Mouse (Mus musculus): Measurements from ENCODE around the gene Vmn1r104. TPM values are rescaled to one million over a fixed set of nuclear protein-coding genes. Genes with fewer than 3 reads are reported as not detected.
"Not testable (repeated sequence)": the region's sequence is repeated elsewhere in the genome, so short reads cannot be mapped to it uniquely, and the experiment has no call there.

Gene Vmn1r104
- polyA plus RNA-seq (2016; fragmentation: Nextera tagmentation; extraction: Ambion mirVana), result not detected in 2 replicates

GRCm38 (mm10) chr7:20533537-20533936, at the start of gene Vmn1r104:
Gene Vmn1r104 (plus strand): TSS chr7:20533837.
- WGBS, result no CpG with 5 or more reads among the region's 3 CpGs
- H3K27me3 ChIP-seq (ENCODE audit: low read depth, poor library complexity, severe bottlenecking); H3K4me1 ChIP-seq; H3K4me3 ChIP-seq; H3K36me3 ChIP-seq; DNase-seq (ENCODE audit: low spot score); H3K27ac ChIP-seq; H3K9me3 ChIP-seq (replicated peaks): not testable (repeated sequence)

- WGBS, result no CpG with 5 or more reads among the region's 3 CpGs
- DNase-seq (ENCODE audit: low spot score); H3K4me3 ChIP-seq; H3K4me1 ChIP-seq; H3K9me3 ChIP-seq (replicated peaks); H3K27me3 ChIP-seq (ENCODE audit: low read depth, poor library complexity, severe bottlenecking); H3K36me3 ChIP-seq; H3K27ac ChIP-seq: not testable (repeated sequence)
Observed at GRCm38 (mm10) chr7:20510434-20510833, 23.2 kb upstream of the Vmn1r104 start, which contains the start of gene Vmn1r103. Gene Vmn1r103 (minus strand): TSS chr7:20510534.

DNA sequence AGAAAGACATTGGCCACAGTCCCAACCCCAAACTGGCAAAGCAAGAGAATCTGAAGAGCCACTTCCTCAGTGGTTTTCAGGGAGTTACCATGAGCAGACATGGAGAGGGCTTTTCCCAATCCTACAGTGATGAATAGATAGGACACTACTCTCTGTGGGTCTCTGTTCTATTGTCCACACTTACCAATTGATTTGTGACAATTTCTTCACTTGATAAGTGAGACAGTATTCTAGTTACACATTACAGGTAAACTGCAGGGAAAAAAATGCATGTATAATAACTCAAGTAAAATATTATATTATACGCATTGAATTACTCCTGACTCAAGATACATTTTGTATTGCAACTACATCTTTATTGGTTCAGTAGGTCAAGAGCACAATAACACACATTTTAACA, 12.0 kb downstream of the Vmn1r104 start, which contains the start of gene Gm5726:
Gene Gm5726, minus strand, starts transcription at position 101 of the 400 bp plus-strand sequence.
- H3K4me1 ChIP-seq; H3K27me3 ChIP-seq (ENCODE audit: low read depth, poor library complexity, severe bottlenecking); H3K9me3 ChIP-seq (replicated peaks); H3K27ac ChIP-seq; DNase-seq (ENCODE audit: low spot score); H3K4me3 ChIP-seq; H3K36me3 ChIP-seq: not testable (repeated sequence)
- WGBS, result no CpG with 5 or more reads among the region's 1 CpGs

GRCm38 (mm10) chr7:20576141-20576540, 42.5 kb downstream of the Vmn1r104 start, which contains the start of gene Gm4141:
Gene Gm4141 (minus strand): TSS chr7:20576241.
- not testable (repeated sequence) for H3K27ac ChIP-seq; H3K4me3 ChIP-seq; H3K36me3 ChIP-seq; H3K27me3 ChIP-seq (ENCODE audit: low read depth, poor library complexity, severe bottlenecking); H3K4me1 ChIP-seq; H3K9me3 ChIP-seq (replicated peaks); DNase-seq (ENCODE audit: low spot score)
- WGBS, result no CpG with 5 or more reads among the region's 3 CpGs

Other genes with a start within 250 kb of the Vmn1r104 start
- gene Gm4133, start 199.8 kb upstream of the Vmn1r104 start, polyA plus RNA-seq (2016; fragmentation: Nextera tagmentation; extraction: Ambion mirVana), result not detected in 2 replicates
- gene Gm5728, start 158.4 kb upstream of the Vmn1r104 start, polyA plus RNA-seq (2016; fragmentation: Nextera tagmentation; extraction: Ambion mirVana), result not detected in 2 replicates
- gene Vmn1r100, start 115.9 kb upstream of the Vmn1r104 start, polyA plus RNA-seq (2016; fragmentation: Nextera tagmentation; extraction: Ambion mirVana), result not detected in 2 replicates
- gene Vmn1r101, start 91.2 kb upstream of the Vmn1r104 start, polyA plus RNA-seq (2016; fragmentation: Nextera tagmentation; extraction: Ambion mirVana), result not detected in 2 replicates
- not detected in 2 replicates for gene Gm10670, start 58.9 kb upstream of the Vmn1r104 start, polyA plus RNA-seq (2016; fragmentation: Nextera tagmentation; extraction: Ambion mirVana)
- not detected in 2 replicates for gene Vmn1r103, start 23.3 kb upstream of the Vmn1r104 start, polyA plus RNA-seq (2016; fragmentation: Nextera tagmentation; extraction: Ambion mirVana)
- gene Gm5726, start 11.9 kb downstream of the Vmn1r104 start, polyA plus RNA-seq (2016; fragmentation: Nextera tagmentation; extraction: Ambion mirVana), result not detected in 2 replicates
- not detected in 2 replicates for gene Gm4141, start 42.4 kb downstream of the Vmn1r104 start, polyA plus RNA-seq (2016; fragmentation: Nextera tagmentation; extraction: Ambion mirVana)
- gene Gm4513, start 65.2 kb downstream of the Vmn1r104 start, polyA plus RNA-seq (2016; fragmentation: Nextera tagmentation; extraction: Ambion mirVana), result not detected in 2 replicates
- not detected in 2 replicates for gene Vmn1r107, start 135.1 kb downstream of the Vmn1r104 start, polyA plus RNA-seq (2016; fragmentation: Nextera tagmentation; extraction: Ambion mirVana)
- gene Vmn1r111, start 169.4 kb downstream of the Vmn1r104 start, polyA plus RNA-seq (2016; fragmentation: Nextera tagmentation; extraction: Ambion mirVana), result not detected in 2 replicates
- not detected in 2 replicates for gene Gm10668, start 196.8 kb downstream of the Vmn1r104 start, polyA plus RNA-seq (2016; fragmentation: Nextera tagmentation; extraction: Ambion mirVana)
- not detected in 2 replicates for gene Vmn1r112, start 237.3 kb downstream of the Vmn1r104 start, polyA plus RNA-seq (2016; fragmentation: Nextera tagmentation; extraction: Ambion mirVana)

Measured in limb, embryonic 10.5 days (tissue).